Mouse (Mus musculus): Measurements from ENCODE around the gene Adcy3.
"Not testable (repeated sequence)": the region's sequence is repeated elsewhere in the genome, so short reads cannot be mapped to it uniquely, and the experiment has no call there.

Gene Adcy3

DNA sequence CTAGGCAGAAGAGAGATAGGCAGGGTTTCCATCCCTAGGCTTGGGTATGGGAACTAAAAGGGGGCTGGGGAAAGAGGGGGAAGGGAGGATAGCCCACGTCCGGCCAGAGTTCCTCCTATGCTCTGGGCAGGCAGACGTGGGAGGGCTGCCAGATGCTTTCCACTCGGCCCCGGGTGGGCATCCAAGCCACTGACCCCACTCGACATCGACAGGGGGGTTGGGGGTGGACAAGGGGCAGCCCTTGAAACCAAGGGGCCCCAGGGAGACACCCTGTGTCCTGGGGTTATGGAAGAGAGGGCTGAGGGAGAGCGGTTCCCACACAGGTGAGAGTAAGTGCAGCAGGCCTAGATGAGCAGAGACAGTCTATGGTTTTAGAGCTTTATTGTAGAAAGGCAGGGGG, 107.4 kb downstream of the Adcy3 start:
- DNase-seq (ENCODE audit: low spot score in 2 of 2): not testable (repeated sequence)

DNA sequence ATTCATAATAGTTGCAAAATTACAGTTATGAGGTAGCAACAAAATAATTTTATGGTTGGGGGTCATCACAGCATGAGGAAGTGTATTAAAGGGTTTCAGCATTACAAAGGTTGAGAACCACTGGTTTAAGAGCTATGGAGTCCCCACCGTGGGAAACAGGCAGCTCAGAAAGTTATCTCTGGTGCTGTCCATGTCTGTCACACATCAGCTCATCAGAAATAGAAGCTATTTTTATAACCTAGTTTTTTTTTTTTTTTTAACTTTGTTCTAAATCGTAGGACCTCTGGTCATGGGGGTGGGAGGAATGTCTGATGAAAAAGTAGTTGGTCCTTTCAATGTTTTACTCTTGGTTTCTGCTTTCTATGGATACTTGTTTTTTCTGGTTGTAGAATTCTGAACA, 110.9 kb downstream of the Adcy3 start:
- DNase-seq (ENCODE audit: low spot score in 2 of 2): no peak

DNA sequence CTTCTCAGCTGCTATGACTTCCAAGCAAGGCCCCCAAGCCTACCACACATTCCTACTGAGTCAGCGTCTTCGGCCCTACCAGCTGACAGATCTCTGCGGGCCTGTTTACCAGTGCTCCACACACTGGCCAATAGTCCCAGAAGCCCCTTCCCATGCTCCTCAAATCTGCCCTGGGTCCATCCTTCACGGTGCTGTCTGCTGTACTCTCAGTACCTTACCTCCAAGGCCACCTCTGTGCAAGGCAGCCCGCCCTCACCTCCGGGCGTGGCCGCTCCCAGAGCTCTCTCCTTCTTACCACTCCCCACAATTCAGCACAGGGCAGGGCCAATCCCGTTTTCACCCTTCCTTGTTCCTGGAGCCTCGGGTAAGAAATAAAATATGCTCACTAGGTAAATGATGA, 112.8 kb downstream of the Adcy3 start:
- no peak for DNase-seq (ENCODE audit: low spot score in 2 of 2)

DNA sequence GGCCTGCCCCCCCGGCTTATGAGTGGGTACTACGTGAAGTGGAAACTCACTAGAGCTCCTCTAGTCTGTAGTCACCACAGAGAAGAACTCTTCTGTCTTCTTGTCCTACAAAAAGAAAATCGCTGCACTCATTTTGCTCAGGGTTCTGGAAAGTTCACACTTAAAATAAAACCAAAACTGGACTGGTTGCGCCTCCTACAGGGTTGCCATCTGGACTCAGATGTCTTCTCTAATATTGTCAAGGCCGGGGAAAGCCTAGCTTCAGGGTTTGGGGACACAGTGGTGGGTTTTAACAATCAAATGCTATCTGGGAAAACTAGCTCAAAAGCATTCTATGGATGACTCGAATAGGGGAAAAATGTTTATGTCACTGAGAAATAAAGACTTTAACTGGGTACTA, 116.9 kb downstream of the Adcy3 start:
- DNase-seq (ENCODE audit: low spot score in 2 of 2): no peak

DNA sequence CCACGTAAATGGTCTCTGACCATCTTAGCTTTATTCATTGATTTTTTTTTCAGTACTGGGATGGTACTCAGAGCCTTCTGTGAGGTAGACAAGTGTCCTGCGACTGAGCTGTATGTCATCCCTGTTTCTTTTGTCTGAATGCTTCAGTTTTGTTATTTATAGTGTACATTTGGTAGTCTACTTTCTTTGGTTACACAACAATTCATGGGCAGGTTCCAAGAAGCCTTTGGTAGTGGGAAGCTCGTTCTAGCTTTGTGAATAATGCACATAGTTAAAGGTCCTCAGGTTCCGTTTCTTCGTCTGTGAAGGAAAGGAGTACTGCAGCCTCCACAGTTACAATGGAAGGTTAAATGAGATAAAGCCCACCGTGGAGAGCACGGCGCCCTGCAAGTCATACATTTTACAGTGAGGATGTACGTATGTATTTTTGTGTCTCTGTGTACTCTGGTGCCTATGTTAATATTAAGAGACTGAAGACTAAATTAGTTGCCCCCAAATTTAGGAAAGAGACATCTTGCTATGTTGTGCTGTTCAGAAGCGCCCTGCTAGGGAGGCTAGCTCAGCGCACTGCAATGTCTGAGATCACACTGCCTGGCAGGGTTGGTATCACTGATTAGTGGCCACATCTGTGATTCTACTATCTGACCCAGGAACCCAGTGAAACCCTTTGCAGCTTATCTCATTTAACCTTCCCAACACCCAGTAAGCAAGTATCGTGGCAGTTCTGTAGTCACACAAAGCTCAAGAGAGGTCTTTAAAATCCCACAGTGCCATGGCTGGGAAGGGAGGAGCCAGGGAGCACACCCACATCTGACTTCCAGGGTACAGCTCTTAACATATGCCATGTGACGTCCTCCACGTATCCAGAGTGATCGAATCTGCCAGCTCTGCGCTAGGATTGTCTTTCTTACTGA, 120.1 kb downstream of the Adcy3 start:
- DNase-seq (ENCODE audit: low spot score in 2 of 2): no peak
